Mouse (Mus musculus): Measurements from ENCODE around the gene Aqp2.
A peak's percentile ranks its signal among the peaks of the same experiment; 100 is the strongest.

Gene Aqp2

GRCm38 (mm10) chr15:99618595-99618994 lies 39.7 kb downstream of the Aqp2 start:
- no peak for ATAC-seq (ENCODE audit: low TSS enrichment)

- peak; percentile 20; the same call in 1 of the 2 replicates for ATAC-seq (ENCODE audit: low TSS enrichment)
Observed at GRCm38 (mm10) chr15:99619821-99620220, 41.0 kb downstream of the Aqp2 start.

- ATAC-seq (ENCODE audit: low TSS enrichment): no peak
Observed at GRCm38 (mm10) chr15:99622063-99622462, 43.2 kb downstream of the Aqp2 start.

- no peak for ATAC-seq (ENCODE audit: low TSS enrichment)
Observed at GRCm38 (mm10) chr15:99631618-99632017, 52.8 kb downstream of the Aqp2 start.

Measured in frontal cortex, adult (tissue).